Mouse (Mus musculus): ENCODE data around the gene Pigyl. TPM values are rescaled to one million over a fixed set of nuclear protein-coding genes. Genes with fewer than 3 reads are reported as not detected.

Pigyl gene
- polyA plus RNA-seq (2015; fragmentation: Nextera tagmentation; extraction: Ambion mirVana), result 70.2 and 76.8 TPM in 2 replicates

DNA sequence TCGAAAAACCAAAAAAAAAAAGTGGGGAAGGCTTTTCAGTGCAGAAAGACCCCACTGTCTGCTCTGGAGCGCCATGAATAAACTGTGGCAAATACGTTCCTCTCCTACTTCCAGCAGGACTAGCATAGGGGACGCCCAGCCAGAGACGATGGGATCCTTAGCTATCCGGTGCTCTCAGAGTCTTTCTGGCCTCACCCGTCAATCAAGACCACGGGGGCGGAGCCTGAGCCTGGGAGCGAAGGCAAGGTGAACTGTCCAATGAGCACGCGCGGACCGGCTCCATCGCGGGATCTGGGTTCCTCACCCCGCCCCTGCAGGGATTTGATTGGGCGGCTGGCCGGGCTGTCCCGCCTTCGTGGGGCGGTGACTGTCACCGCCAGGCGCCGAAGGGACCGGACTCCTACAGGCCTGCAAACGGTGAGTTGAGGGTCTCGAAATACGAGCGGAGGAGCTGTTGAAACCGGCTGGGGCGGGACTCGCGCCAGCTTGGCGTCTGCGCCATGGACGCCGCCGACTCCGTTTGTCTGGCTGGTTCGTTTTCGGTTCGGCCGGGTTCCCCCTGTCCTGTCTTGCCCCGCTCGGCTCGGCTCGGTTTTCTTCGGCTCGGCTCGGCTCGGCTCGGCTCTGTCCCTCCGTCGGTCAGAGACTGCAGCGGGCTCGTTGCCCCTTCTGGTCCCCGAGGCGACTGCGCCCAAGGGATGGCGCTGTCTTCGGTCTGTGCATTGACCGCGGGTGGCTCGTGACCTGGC, at the start of gene Pigyl:
Gene Pigyl (plus strand): TSS at position 350 of the 749 bp plus-strand sequence.
- WGBS, result under 1% methylated on average over 65 of the region's 65 CpGs
- Histone ChIP-seq H3K27me3 (peaks cover 9% of the 10 kb centered on the region), H3K9me3 (no peaks in the 10 kb centered on the region), H3K4me3 (peak within 1 kb of the TSS; percentile 65), H3K4me2 (replicated peaks) (peak within 1 kb of the TSS; percentile 76), H3K36me3 (peaks cover 11% of the 10 kb centered on the region), H3K4me1 (peaks cover 18% of the 10 kb centered on the region), H3K27ac (peak within 1 kb of the TSS; percentile 90), H3K9ac (peak within 1 kb of the TSS; percentile 88)
- ATAC-seq (ENCODE audit: low FRiP score, low read depth), result peak; percentile 99

GRCm38 (mm10) chr9:22108194-22108593, 48.5 kb upstream of the Pigyl start:
- Histone ChIP-seq H3K9ac (no peak overlapping the region), H3K9me3 (no peaks in the 10 kb centered on the region), H3K4me3 (no peak overlapping the region), H3K4me1 (no peaks in the 10 kb centered on the region), H3K27ac (no peak overlapping the region), H3K27me3 (0 out of 2 replicates have a peak, but pooled peaks cover 1% of the 10 kb centered on the region), H3K4me2 (replicated peaks) (no peak overlapping the region), H3K36me3 (peaks cover 40% of the 10 kb centered on the region)
- 90% methylated on average over 9 of the region's 9 CpGs for WGBS
- ATAC-seq (ENCODE audit: low FRiP score, low read depth), result no peak

- Histone ChIP-seq H3K4me1 (peaks cover 15% of the 10 kb centered on the region), H3K27ac (no peak overlapping the region), H3K36me3 (peaks cover 34% of the 10 kb centered on the region), H3K4me3 (peak overlapping the region; percentile 92), H3K9me3 (no peaks in the 10 kb centered on the region), H3K4me2 (replicated peaks) (peak overlapping the region; percentile 88), H3K9ac (peak overlapping the region; percentile 96), H3K27me3 (no peaks in the 10 kb centered on the region)
- no peak for ATAC-seq (ENCODE audit: low FRiP score, low read depth)
- WGBS, result 90% methylated on average over 4 of the region's 4 CpGs
These were observed 41.0 kb upstream of the Pigyl start for GRCm38 (mm10) chr9:22115635-22116034.

- Histone ChIP-seq H3K9me3 (no peaks in the 10 kb centered on the region), H3K27ac (no peak overlapping the region), H3K36me3 (peaks cover 30% of the 10 kb centered on the region), H3K9ac (peak overlapping the region; percentile 96), H3K4me3 (peak overlapping the region; percentile 92), H3K4me1 (peaks cover 15% of the 10 kb centered on the region), H3K4me2 (replicated peaks) (peak overlapping the region; percentile 88), H3K27me3 (no peaks in the 10 kb centered on the region)
- WGBS, result 40% methylated on average over 15 of the region's 15 CpGs
- no peak for ATAC-seq (ENCODE audit: low FRiP score, low read depth)
These were observed 40.6 kb upstream of the Pigyl start for GRCm38 (mm10) chr9:22116086-22116485.

DNA sequence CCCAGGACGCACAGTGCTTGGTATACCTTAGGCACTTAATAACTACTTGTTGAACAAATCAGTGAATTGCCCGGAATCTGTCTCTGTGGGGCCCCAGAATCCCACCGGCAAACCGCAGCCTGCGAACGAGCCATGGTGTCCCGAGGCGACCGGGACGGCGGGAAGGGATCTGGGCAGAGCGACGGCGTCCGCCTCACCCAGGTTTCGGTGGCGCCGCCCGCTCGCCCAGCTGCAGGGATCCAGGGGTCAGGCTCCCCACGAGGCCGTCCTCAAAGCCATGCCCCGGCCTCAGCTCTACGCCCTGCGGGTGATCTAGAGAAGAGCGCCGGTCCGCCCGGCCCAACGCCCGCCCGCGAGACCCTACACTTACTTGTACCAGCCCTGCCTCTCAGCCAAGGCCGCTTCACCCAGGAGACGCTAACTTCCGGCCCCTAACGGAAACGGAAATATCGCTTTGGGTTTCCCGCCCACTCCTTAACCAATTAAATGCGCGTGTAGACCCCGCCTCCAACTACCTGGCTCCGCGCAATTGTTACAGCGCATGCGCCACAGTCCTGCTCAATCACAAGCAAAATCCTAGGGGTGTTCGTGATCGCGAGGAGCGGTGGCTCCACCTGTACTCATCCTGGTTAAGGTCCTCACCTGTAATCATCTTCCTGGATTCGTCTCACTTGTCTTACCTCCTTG, 39.8 kb upstream of the Pigyl start, which contains the start of gene Elof1:
Gene Elof1 (minus strand): TSS at position 433 of the 687 bp plus-strand sequence.
- peak; percentile 96 for ATAC-seq (ENCODE audit: low FRiP score, low read depth)
- peak within 1 kb of the TSS; percentile 88 for H3K4me2 ChIP-seq (replicated peaks)
- peak within 1 kb of the TSS; percentile 96 for H3K9ac ChIP-seq
- peaks cover 23% of the 10 kb centered on the region for H3K36me3 ChIP-seq
- H3K27ac ChIP-seq, result peak within 1 kb of the TSS; percentile 77
- H3K4me1 ChIP-seq, result peaks cover 15% of the 10 kb centered on the region
- WGBS, result under 1% methylated on average over 52 of the region's 52 CpGs
- peak within 1 kb of the TSS; percentile 92 for H3K4me3 ChIP-seq
- no peaks in the 10 kb centered on the region for H3K9me3 ChIP-seq
- H3K27me3 ChIP-seq, result no peaks in the 10 kb centered on the region

DNA sequence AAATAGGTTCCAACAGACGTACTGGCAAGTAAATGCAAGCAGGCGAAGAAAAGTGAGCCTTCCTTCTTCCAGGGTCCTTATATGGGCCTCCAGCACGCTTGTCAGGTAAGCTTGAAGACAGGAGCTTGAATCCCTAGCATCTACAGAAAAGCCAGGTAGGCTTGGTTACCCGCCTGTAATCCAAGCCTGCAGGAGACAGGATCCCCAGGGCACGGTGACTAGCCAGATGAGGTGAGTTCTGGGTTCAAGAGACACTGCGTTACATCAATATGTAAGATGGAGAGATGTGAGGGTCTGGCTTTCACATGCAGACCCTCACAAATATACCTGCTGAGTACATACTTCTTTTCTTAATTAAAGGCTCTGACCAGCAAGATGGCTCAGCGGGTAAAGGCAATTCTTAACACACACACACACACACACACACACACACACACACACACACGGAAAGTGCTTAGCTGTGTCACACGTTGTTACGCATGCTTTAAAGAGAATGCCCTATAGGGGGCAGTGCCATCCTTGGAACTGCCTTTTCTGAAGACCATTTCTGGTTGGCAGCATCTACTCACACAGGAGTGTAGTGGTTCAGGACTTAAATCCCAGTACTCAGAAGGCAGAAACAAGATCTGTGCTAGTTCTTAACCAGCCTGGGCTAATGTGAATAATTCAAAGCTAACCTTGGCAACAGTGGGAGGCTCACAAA, 38.7 kb upstream of the Pigyl start:
- Histone ChIP-seq H3K9ac (peak overlapping the region; percentile 70), H3K27ac (0 out of 2 replicates have a peak overlapping the region, but pooled peaks have one; percentile 28), H3K36me3 (peaks cover 13% of the 10 kb centered on the region), H3K4me1 (peaks cover 15% of the 10 kb centered on the region), H3K4me3 (peak overlapping the region; percentile 92), H3K9me3 (no peaks in the 10 kb centered on the region), H3K4me2 (replicated peaks) (peak overlapping the region; percentile 88), H3K27me3 (no peaks in the 10 kb centered on the region)
- WGBS, result 46% methylated on average over 10 of the region's 10 CpGs
- no peak for ATAC-seq (ENCODE audit: low FRiP score, low read depth)

- no peak overlapping the region for H3K9ac ChIP-seq
- H3K4me2 ChIP-seq (replicated peaks), result no peak overlapping the region
- H3K27me3 ChIP-seq, result no peaks in the 10 kb centered on the region
- H3K36me3 ChIP-seq, result no peaks in the 10 kb centered on the region; the same call in 1 of the 2 replicates
- peaks cover 15% of the 10 kb centered on the region for H3K4me1 ChIP-seq
- 87% methylated on average over 4 of the region's 4 CpGs for WGBS
- ATAC-seq (ENCODE audit: low FRiP score, low read depth), result no peak
- H3K27ac ChIP-seq, result no peak overlapping the region
- H3K4me3 ChIP-seq, result no peak overlapping the region
- H3K9me3 ChIP-seq, result no peaks in the 10 kb centered on the region
These were observed 37.1 kb upstream of the Pigyl start for GRCm38 (mm10) chr9:22119543-22119942.

DNA sequence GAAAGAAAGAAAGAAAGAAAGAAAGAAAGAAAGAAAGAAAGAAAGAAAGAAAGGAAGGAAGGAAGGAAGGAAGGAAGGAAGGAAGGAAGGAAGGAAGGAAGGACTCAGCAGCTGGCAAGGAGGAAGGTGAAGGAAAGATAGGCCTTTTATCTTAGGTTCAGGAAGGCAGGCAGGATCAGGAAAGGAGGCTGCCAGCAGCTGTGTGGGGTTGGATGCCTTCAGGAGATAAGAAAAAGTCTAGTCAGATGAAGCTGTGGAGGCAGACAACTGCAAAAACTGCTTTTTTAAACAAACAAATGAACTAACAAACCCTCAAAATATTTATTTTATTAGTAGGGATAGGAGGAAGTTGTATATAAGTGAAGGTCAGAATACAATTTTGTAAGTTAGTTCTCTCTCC, 35.1 kb upstream of the Pigyl start:
- Histone ChIP-seq H3K9me3 (no peaks in the 10 kb centered on the region), H3K4me2 (replicated peaks) (no peak overlapping the region), H3K9ac (no peak overlapping the region), H3K27me3 (no peaks in the 10 kb centered on the region), H3K4me1 (peaks cover 6% of the 10 kb centered on the region; the same call in 1 of the 2 replicates), H3K36me3 (no peaks in the 10 kb centered on the region), H3K4me3 (no peak overlapping the region), H3K27ac (no peak overlapping the region)
- no peak for ATAC-seq (ENCODE audit: low FRiP score, low read depth)

- no peak overlapping the region for H3K27ac ChIP-seq
- H3K9me3 ChIP-seq, result no peaks in the 10 kb centered on the region
- WGBS, result 75% methylated on average over 3 of the region's 3 CpGs
- H3K36me3 ChIP-seq, result no peaks in the 10 kb centered on the region
- no peak overlapping the region for H3K4me3 ChIP-seq
- peaks cover 6% of the 10 kb centered on the region; the same call in 1 of the 2 replicates for H3K4me1 ChIP-seq
- ATAC-seq (ENCODE audit: low FRiP score, low read depth), result no peak
- no peaks in the 10 kb centered on the region for H3K27me3 ChIP-seq
- H3K9ac ChIP-seq, result no peak overlapping the region
- no peak overlapping the region for H3K4me2 ChIP-seq (replicated peaks)
These were observed 34.6 kb upstream of the Pigyl start for GRCm38 (mm10) chr9:22122005-22122404.

DNA sequence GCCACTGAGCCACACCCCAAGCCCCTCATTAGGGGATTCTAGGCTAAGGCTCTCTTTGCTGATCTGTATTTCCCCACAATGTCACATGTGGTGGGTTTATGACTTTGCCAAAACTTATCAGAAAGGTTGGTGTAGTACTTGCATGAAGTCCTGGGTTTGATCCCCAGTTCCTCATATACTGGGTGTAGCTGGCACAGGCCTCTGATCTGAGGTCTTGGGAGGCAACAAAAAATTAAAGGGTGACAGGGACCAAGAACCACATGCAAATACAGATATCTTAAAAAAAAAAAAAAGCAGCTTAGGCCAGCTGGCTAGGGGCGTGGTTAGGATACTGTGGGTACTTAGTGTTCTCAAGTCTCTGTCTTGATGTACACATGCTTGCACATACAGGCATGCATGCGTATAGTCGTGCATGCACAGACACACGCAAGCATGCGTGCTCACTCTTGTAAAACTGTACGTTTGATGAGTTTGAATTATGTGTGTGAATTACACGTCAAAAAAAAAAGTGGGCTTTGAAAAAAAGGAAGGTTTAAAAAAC, 33.5 kb upstream of the Pigyl start:
- 79% methylated on average over 7 of the region's 7 CpGs for WGBS

GRCm38 (mm10) chr9:22124169-22124568, 32.5 kb upstream of the Pigyl start:
- Histone ChIP-seq H3K9ac (no peak overlapping the region), H3K9me3 (no peaks in the 10 kb centered on the region), H3K27ac (no peak overlapping the region), H3K36me3 (no peaks in the 10 kb centered on the region), H3K27me3 (no peaks in the 10 kb centered on the region), H3K4me2 (replicated peaks) (no peak overlapping the region), H3K4me3 (no peak overlapping the region), H3K4me1 (no peaks in the 10 kb centered on the region)
- 82% methylated on average over 3 of the region's 3 CpGs for WGBS
- ATAC-seq (ENCODE audit: low FRiP score, low read depth), result no peak

More for the DNA sequence above, 33.5 kb upstream of the Pigyl start:
- Histone ChIP-seq H3K4me2 (replicated peaks) (no peak overlapping the region), H3K9me3 (no peaks in the 10 kb centered on the region), H3K27ac (no peak overlapping the region), H3K27me3 (no peaks in the 10 kb centered on the region), H3K9ac (no peak overlapping the region), H3K4me1 (no peaks in the 10 kb centered on the region), H3K4me3 (no peak overlapping the region), H3K36me3 (no peaks in the 10 kb centered on the region)
- no peak for ATAC-seq (ENCODE audit: low FRiP score, low read depth)
